ENCODE assay signal across 8 mouse cellular contexts in the genomic region with DNA sequence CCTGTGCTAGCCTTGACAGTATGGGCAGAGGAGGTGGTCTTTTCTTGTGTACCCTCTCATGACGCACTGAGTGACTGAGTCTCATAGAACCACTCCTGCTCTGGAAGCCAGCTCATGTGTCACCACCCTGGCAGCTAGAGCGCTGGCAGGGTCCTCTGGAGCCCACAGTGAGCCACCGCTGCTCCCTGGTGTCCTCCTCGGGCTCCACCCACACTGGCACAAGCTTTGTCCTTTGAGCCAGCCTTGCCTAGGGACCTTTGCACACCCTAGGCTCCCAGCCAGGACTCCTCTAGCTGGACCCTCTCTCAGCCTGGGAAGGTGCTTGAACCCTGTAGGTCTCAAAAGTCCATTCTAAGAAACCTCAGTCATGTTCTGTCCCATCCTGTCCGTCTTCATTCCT. TPM values are rescaled to one million over a fixed set of nuclear protein-coding genes. Genes with fewer than 3 reads are reported as not detected.
DNase-seq lines count a peak whose midpoint lies in the region; ATAC-seq and TF ChIP-seq lines count a peak whose summit lies in the region.

No protein-coding gene starts in this region.

- TF ChIP-seq EP300 in stomach, postnatal 0 days (optimal IDR thresholded peaks at IDR 0.05) = no peak

- H3K9ac ChIP-seq in kidney, embryonic 16.5 days (replicated peaks; ENCODE audit: low read length) = no peak overlapping the region
- H3K9ac ChIP-seq in stomach, postnatal 0 days (ENCODE audit: low read length) = no peak overlapping the region

- no peak overlapping the region for H3K4me2 ChIP-seq in kidney, embryonic 16.5 days (replicated peaks; ENCODE audit: low read depth, low read length)
- no peak overlapping the region for H3K4me2 ChIP-seq in stomach, postnatal 0 days (replicated peaks; ENCODE audit: low read depth)

- DNase-seq in heart, adult 11 months = peak; percentile 99
- no peak for DNase-seq in heart, embryonic 10.5 days (ENCODE audit: low spot score)
- peak; percentile 82 for DNase-seq in adrenal gland, adult 2 months
- DNase-seq in gastrocnemius, postnatal 36 days = peak; percentile 60 to 62
- DNase-seq in stomach, postnatal 0 days (ENCODE audit: low spot score) = no peak
- no peak for DNase-seq in left cerebral cortex, postnatal 14 days (ENCODE audit: low spot score in 2 of 2)
- no peak for DNase-seq in right cerebral cortex, postnatal 25 days

- H3K9me3 ChIP-seq in heart, embryonic 10.5 days = no peaks in the 10 kb centered on the region
- no peaks in the 10 kb centered on the region for H3K9me3 ChIP-seq in kidney, embryonic 16.5 days (ENCODE audit: low read length)
- H3K9me3 ChIP-seq in stomach, postnatal 0 days (ENCODE audit: control insufficient read depth, low read length) = no peaks in the 10 kb centered on the region

- ATAC-seq in kidney, embryonic 16.5 days (ENCODE audit: low FRiP score, low TSS enrichment) = peak; percentile 44
- ATAC-seq in stomach, postnatal 0 days (ENCODE audit: low FRiP score, low TSS enrichment) = peak; percentile 35; the same call in 1 of the 2 replicates

- H3K4me1 ChIP-seq in heart, embryonic 10.5 days = no peaks in the 10 kb centered on the region
- H3K4me1 ChIP-seq in kidney, embryonic 16.5 days (ENCODE audit: insufficient read depth, low read length) = no peaks in the 10 kb centered on the region
- no peaks in the 10 kb centered on the region for H3K4me1 ChIP-seq in stomach, postnatal 0 days (replicated peaks; ENCODE audit: control insufficient read depth, insufficient read depth)

- no peak for TF ChIP-seq CTCF in stomach, postnatal 0 days (IDR thresholded peaks at IDR 0.05; ENCODE audit: low read depth)

- no peaks in the 10 kb centered on the region for H3K36me3 ChIP-seq in heart, embryonic 10.5 days
- H3K36me3 ChIP-seq in kidney, embryonic 16.5 days (ENCODE audit: insufficient read depth, low read length) = no peaks in the 10 kb centered on the region
- H3K36me3 ChIP-seq in stomach, postnatal 0 days (ENCODE audit: control insufficient read depth, insufficient read depth, low read length) = no peaks in the 10 kb centered on the region

- H3K27me3 ChIP-seq in heart, embryonic 10.5 days (ENCODE audit: insufficient read depth, poor library complexity, severe bottlenecking) = no peaks in the 10 kb centered on the region
- H3K27me3 ChIP-seq in kidney, embryonic 16.5 days (ENCODE audit: insufficient read depth, low read length) = no peaks in the 10 kb centered on the region
- H3K27me3 ChIP-seq in stomach, postnatal 0 days (ENCODE audit: control insufficient read depth, insufficient read depth, low read length) = no peaks in the 10 kb centered on the region

- intact Hi-C loops in gastrocnemius, postnatal 36 days (cut with DNase I) = loop anchor here (1.0 kb wide), 1 partner anchor 65 kb away; no protein-coding TSS in a partner anchor
- intact Hi-C loops in left cerebral cortex, postnatal 14 days (cut with DNase I) = loop anchor here (1.0 to 5.0 kb wide), 2 partner anchors 65 to 127 kb away; no protein-coding TSS in a partner anchor

- H3K4me3 ChIP-seq in heart, embryonic 10.5 days = no peak overlapping the region
- no peak overlapping the region for H3K4me3 ChIP-seq in kidney, embryonic 16.5 days (ENCODE audit: low read length)
- no peak overlapping the region for H3K4me3 ChIP-seq in stomach, postnatal 0 days (ENCODE audit: low read depth, low read length)

- no peak overlapping the region for H3K27ac ChIP-seq in heart, embryonic 10.5 days
- no peak overlapping the region for H3K27ac ChIP-seq in kidney, embryonic 16.5 days (ENCODE audit: low read length)
- H3K27ac ChIP-seq in stomach, postnatal 0 days (replicated peaks) = no peak overlapping the region

- WGBS in heart, embryonic 10.5 days = 73% methylated on average over 5 of the region's 5 CpGs
- WGBS in kidney, embryonic 16.5 days = 73% methylated on average over 5 of the region's 5 CpGs
- WGBS in stomach, postnatal 0 days = 71% methylated on average over 5 of the region's 5 CpGs

RNA-seq across cellular contexts. Expression of gene Klf15, which starts 11.7 kb away (rescaled TPM):
- polyA plus RNA-seq in heart, embryonic 10.5 days (2016; fragmentation: Nextera tagmentation; extraction: Ambion mirVana) = 7.9 and 11.5 TPM in 2 replicates
- total RNA-seq in adrenal gland, adult 2 months (2021) = 10 to 100 TPM; 32.6 to 43.7 TPM
- polyA plus RNA-seq in adrenal gland, adult 2 months (2012; rRNA removed) = 73.8 and 79.8 TPM in 2 replicates
- total RNA-seq in gastrocnemius, postnatal 36 days (2021) = 10 to 100 TPM; 36.6 to 38.0 TPM
- 16.1 TPM in 2 replicates for polyA plus RNA-seq in kidney, embryonic 16.5 days (2015; fragmentation: Nextera tagmentation; extraction: Ambion mirVana)
- polyA plus RNA-seq in stomach, postnatal 0 days (2015; fragmentation: Nextera tagmentation; extraction: Ambion mirVana) = 4.1 and 4.2 TPM in 2 replicates
- total RNA-seq in left cerebral cortex, postnatal 14 days (2021) = 10 to 100 TPM; 18.9 to 27.7 TPM

RNA-seq across cellular contexts. Expression of gene Cfap100, which starts 22.1 kb away (rescaled TPM):
- 0.12 TPM in 1 of 2 replicates, not detected in the other for polyA plus RNA-seq in heart, embryonic 10.5 days (2016; fragmentation: Nextera tagmentation; extraction: Ambion mirVana)
- 1 to 10 TPM in 1 of 2 experiments, under 1 TPM in 1; 0.76 to 1.4 TPM for total RNA-seq in adrenal gland, adult 2 months (2021)
- polyA plus RNA-seq in adrenal gland, adult 2 months (2012; rRNA removed) = 0.03 and 0.33 TPM in 2 replicates
- total RNA-seq in gastrocnemius, postnatal 36 days (2021) = under 1 TPM in 1 of 2 experiments, not detected in 1; 0.30 TPM
- polyA plus RNA-seq in kidney, embryonic 16.5 days (2015; fragmentation: Nextera tagmentation; extraction: Ambion mirVana) = 0.49 and 0.62 TPM in 2 replicates
- 0.30 and 0.34 TPM in 2 replicates for polyA plus RNA-seq in stomach, postnatal 0 days (2015; fragmentation: Nextera tagmentation; extraction: Ambion mirVana)
- 1 to 10 TPM; 3.2 to 4.0 TPM for total RNA-seq in left cerebral cortex, postnatal 14 days (2021)

RNA-seq across cellular contexts. Expression of gene Aldh1l1, which starts 35.5 kb away (rescaled TPM):
- polyA plus RNA-seq in heart, embryonic 10.5 days (2016; fragmentation: Nextera tagmentation; extraction: Ambion mirVana) = 0.93 and 1.3 TPM in 2 replicates
- total RNA-seq in adrenal gland, adult 2 months (2021) = 100 to 1,000 TPM; 136 to 202 TPM
- 83.4 and 111 TPM in 2 replicates for polyA plus RNA-seq in adrenal gland, adult 2 months (2012; rRNA removed)
- total RNA-seq in gastrocnemius, postnatal 36 days (2021) = 1 to 10 TPM; 2.9 to 4.0 TPM
- 21.1 and 23.4 TPM in 2 replicates for polyA plus RNA-seq in kidney, embryonic 16.5 days (2015; fragmentation: Nextera tagmentation; extraction: Ambion mirVana)
- 6.6 and 7.6 TPM in 2 replicates for polyA plus RNA-seq in stomach, postnatal 0 days (2015; fragmentation: Nextera tagmentation; extraction: Ambion mirVana)
- 10 to 100 TPM; 61.4 to 65.8 TPM for total RNA-seq in left cerebral cortex, postnatal 14 days (2021)

Comparison
In these comparisons a context has a peak if more than half of its experiments do, and no peak if none do; other contexts are left out.
1. DNase-seq: peak in heart, adult 11 months (single experiment), adrenal gland, adult 2 months (single experiment) and gastrocnemius, postnatal 36 days (2 of 2); none in heart, embryonic 10.5 days (single experiment), stomach, postnatal 0 days (single experiment), left cerebral cortex, postnatal 14 days (0 of 2) and right cerebral cortex, postnatal 25 days (single experiment).